Mouse (Mus musculus) stomach, embryonic 16.5 days (tissue): ENCODE data around the gene Mocs1. TPM values are rescaled to one million over a fixed set of nuclear protein-coding genes. Genes with fewer than 3 reads are reported as not detected.

Source experiments
- ATAC-seq: fragments of 200-750 bp; cut with Nextera tagmentation; 2 replicates; pipeline ENCODE4 v1.8.0; 2017; ENCODE audit warnings: moderate number of reproducible peaks, moderate TSS enrichment; ENCODE audit not compliant: insufficient read depth, low FRiP score
- H3K27ac ChIP-seq: fragments of 300-500 bp; sonication (generic); 2 replicates; pipeline ENCODE4 v1.5.1; 2014; ENCODE audit warnings: low read length
- H3K27me3 ChIP-seq: fragments of 300-500 bp; sonication (generic); 2 replicates; pipeline ENCODE4 v1.6.1; 2014; ENCODE audit warnings: low read length, control low read depth, mixed read lengths; ENCODE audit not compliant: control insufficient read depth, insufficient read depth
- H3K36me3 ChIP-seq: fragments of 300-500 bp; sonication (generic); 2 replicates; pipeline ENCODE4 v1.6.1; 2014; ENCODE audit warnings: low read length; ENCODE audit not compliant: control insufficient read depth, insufficient read depth
- H3K4me1 ChIP-seq: fragments of 300-500 bp; sonication (generic); 2 replicates; pipeline ENCODE4 v1.6.1; 2014; ENCODE audit warnings: low read length, control low read depth, mixed read lengths; ENCODE audit not compliant: control insufficient read depth, insufficient read depth
- H3K4me2 ChIP-seq: fragments of 300-500 bp; sonication (generic); 2 replicates; pipeline ENCODE4 v1.6.1; 2014; ENCODE audit warnings: low read depth, low read length, mixed read lengths
- H3K4me3 ChIP-seq: fragments of 300-500 bp; sonication (generic); replicated peaks from 2 replicates; pipeline ENCODE4 v1.5.1; 2014; ENCODE audit warnings: mild to moderate bottlenecking, low read length
- H3K9ac ChIP-seq: fragments of 300-500 bp; sonication (generic); 2 replicates; pipeline ENCODE4 v1.6.1; 2014; ENCODE audit warnings: low read length
- H3K9me3 ChIP-seq: fragments of 300-500 bp; sonication (generic); replicated peaks from 2 replicates; pipeline ENCODE4 v1.6.1; 2016; ENCODE audit warnings: low read length, control low read depth; ENCODE audit not compliant: control insufficient read depth
- WGBS: fragments of 180-500 bp; shearing (Covaris S2); extraction: QIAGEN DNeasy Blood & Tissue Kit; methylation state at CpG from one replicate; pipeline ENCODE4 v1.1.7; 2014; 5-methylcytosine and 5-hydroxymethylcytosine counted together
- polyA plus RNA-seq: library from polyadenylated mRNA; unstranded; fragments of >200 nt; fragmentation: Nextera tagmentation; extraction: Ambion mirVana; gene quantifications from 2 replicates; pipeline ENCODE4 v1.2.1, GENCODE M21; 2015

The Mocs1 gene
- 7.3 and 8.2 TPM in 2 replicates for polyA plus RNA-seq

DNA sequence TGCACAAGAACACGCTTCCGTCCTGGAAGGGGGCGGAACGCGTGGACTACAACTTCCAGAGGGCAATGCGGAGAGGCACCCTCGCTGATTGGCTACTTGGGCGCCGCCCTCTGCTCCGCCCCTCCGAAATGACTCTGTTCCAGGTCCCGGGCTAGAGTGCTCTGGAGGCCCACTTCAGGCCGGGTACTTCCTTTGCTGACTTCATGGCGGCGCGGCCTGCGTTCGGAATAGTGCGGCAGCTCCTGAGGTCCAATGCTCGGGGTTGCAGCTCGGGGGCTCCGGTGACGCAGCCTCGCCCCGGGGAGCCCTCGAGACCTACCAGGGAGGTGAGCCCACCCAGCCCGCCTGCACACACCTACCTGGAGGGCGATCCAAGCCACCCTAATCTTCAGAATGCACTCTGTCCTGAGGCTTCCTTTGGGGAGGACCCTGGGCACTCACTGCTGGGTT lies at the start of gene Mocs1:
TSS of gene Mocs1 (plus strand) at position 124 of the 450 bp plus-strand sequence.
- WGBS = under 1% methylated on average over 28 of the region's 28 CpGs
- peak; percentile 98 for ATAC-seq
- Histone ChIP-seq H3K4me3 (peak within 1 kb of the TSS; percentile 83), H3K9ac (peak within 1 kb of the TSS; percentile 95), H3K27me3 (no peaks in the 10 kb centered on the region), H3K4me1 (peaks cover 30% of the 10 kb centered on the region), H3K4me2 (peak within 1 kb of the TSS; percentile 92), H3K9me3 (no peaks in the 10 kb centered on the region), H3K27ac (peak within 1 kb of the TSS; percentile 79), H3K36me3 (0 out of 2 replicates have a peak, but pooled peaks cover under 1% of the 10 kb centered on the region)

DNA sequence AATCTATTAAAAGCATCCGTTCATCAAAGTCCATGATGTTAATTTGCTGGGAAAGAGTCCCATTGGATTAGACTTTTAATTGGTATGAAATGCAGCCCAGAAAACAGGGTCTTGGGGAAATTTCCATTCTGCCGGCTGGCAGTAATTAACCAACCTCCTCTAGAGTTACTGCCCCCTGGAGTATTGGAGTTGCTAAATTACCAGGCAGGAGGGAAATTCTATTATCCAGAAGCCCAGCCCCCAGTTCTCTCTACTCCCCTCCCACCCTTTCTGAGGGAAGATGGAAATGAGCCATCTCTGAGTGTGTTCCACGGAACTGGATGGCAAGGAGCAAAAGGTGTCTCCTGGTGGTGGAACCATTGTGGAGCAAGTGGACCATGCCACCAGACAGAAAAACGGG lies 48.5 kb upstream of the Mocs1 start:
- H3K4me1 ChIP-seq = no peaks in the 10 kb centered on the region
- H3K27ac ChIP-seq = no peak overlapping the region
- H3K36me3 ChIP-seq = no peaks in the 10 kb centered on the region
- no peak overlapping the region for H3K4me2 ChIP-seq
- no peaks in the 10 kb centered on the region for H3K27me3 ChIP-seq
- H3K9me3 ChIP-seq = no peaks in the 10 kb centered on the region
- no peak overlapping the region for H3K4me3 ChIP-seq
- WGBS = 88% methylated on average over 4 of the region's 4 CpGs
- H3K9ac ChIP-seq = no peak overlapping the region
- ATAC-seq = no peak

- Histone ChIP-seq H3K4me1 (no peaks in the 10 kb centered on the region), H3K9ac (no peak overlapping the region), H3K27ac (no peak overlapping the region), H3K36me3 (no peaks in the 10 kb centered on the region), H3K27me3 (no peaks in the 10 kb centered on the region), H3K4me3 (no peak overlapping the region), H3K9me3 (peaks cover 2% of the 10 kb centered on the region; the same call in 1 of the 2 replicates), H3K4me2 (no peak overlapping the region)
- WGBS = 28% methylated on average over 6 of the region's 6 CpGs
- no peak for ATAC-seq
Measured at GRCm38 (mm10) chr17:49384217-49384943, 43.8 kb upstream of the Mocs1 start.

DNA sequence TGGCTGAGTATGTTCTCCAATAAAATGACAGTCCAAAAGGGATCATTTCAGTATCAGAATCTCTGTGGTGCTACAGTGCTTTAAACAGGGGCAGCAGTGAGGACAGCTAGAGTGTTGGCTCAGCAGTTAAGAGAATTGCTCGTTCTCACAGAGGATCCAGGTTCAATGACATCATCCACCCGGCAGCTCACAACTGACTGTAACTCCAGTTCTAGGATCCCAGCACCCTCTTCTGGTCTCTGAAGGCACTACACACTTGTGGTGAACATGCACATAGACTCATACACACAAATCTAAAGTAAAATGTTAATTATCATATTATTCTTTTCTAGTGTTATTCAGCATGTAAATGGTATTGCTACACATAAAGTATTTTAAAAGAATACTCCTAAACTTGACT lies 40.4 kb upstream of the Mocs1 start:
- H3K4me1 ChIP-seq = no peaks in the 10 kb centered on the region
- no peak for ATAC-seq

GRCm38 (mm10) chr17:49392751-49393150 lies 35.4 kb upstream of the Mocs1 start:
- ATAC-seq = no peak

More for the DNA sequence above, 40.4 kb upstream of the Mocs1 start:
- Histone ChIP-seq H3K27me3 (no peaks in the 10 kb centered on the region), H3K9me3 (peaks cover 2% of the 10 kb centered on the region; the same call in 1 of the 2 replicates), H3K4me2 (no peak overlapping the region), H3K36me3 (no peaks in the 10 kb centered on the region), H3K27ac (no peak overlapping the region), H3K4me3 (no peak overlapping the region), H3K9ac (no peak overlapping the region)
- 87% methylated on average over 2 of the region's 2 CpGs for WGBS

DNA sequence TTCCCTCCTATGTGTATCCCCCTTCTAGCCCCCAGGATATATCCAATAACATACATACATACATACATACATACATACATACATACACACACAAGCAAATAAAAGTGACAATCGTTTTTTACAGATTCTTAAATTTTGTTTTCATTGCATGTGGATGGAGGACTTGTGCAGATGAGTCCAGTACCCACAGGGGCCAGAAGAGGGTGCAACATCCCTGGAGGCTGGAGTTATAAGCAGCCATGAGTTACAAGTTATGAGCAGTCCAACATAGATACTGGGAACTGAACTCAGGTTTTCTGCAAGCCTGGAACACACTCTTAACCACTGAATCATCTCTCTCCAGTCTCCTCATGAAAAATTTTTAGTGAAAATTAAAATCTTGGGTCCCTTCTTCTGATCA lies 33.3 kb upstream of the Mocs1 start:
- Histone ChIP-seq H3K4me2 (no peak overlapping the region), H3K27ac (no peak overlapping the region), H3K27me3 (no peaks in the 10 kb centered on the region), H3K4me3 (no peak overlapping the region), H3K9me3 (no peaks in the 10 kb centered on the region), H3K9ac (no peak overlapping the region), H3K4me1 (no peaks in the 10 kb centered on the region), H3K36me3 (no peaks in the 10 kb centered on the region)
- ATAC-seq = no peak
- WGBS = 68% methylated on average over 1 of the region's 1 CpGs

More at GRCm38 (mm10) chr17:49392751-49393150, 35.4 kb upstream of the Mocs1 start:
- no peak overlapping the region for H3K4me3 ChIP-seq
- no peak overlapping the region for H3K9ac ChIP-seq
- WGBS = 9% methylated on average over 1 of the region's 1 CpGs
- H3K9me3 ChIP-seq = peaks cover under 1% of the 10 kb centered on the region; the same call in 1 of the 2 replicates
- no peaks in the 10 kb centered on the region for H3K36me3 ChIP-seq
- H3K27ac ChIP-seq = no peak overlapping the region
- no peak overlapping the region for H3K4me2 ChIP-seq
- no peaks in the 10 kb centered on the region for H3K4me1 ChIP-seq
- no peaks in the 10 kb centered on the region for H3K27me3 ChIP-seq

DNA sequence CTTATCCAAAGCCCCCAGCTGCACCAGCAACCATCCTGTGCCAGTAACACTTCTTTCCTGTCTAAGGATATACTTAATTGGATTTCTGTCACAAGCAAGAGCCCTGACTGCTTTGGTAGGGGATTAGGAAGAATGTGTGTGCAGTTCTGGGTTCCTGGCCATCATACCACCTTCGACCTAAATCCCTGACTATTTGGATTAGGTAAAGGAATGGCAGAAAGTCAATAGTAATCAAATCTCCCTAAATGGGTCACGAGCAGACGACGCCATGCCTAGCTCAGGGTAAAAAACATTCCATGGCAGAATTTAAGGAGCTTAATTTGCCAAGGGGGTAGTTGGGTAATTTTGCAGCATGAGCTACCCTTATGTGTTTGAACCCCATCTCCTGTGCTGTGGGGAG lies 28.6 kb upstream of the Mocs1 start:
- no peak overlapping the region for H3K9ac ChIP-seq
- H3K9me3 ChIP-seq = no peaks in the 10 kb centered on the region
- H3K27me3 ChIP-seq = no peaks in the 10 kb centered on the region
- WGBS = 58% methylated on average over 4 of the region's 4 CpGs
- no peak overlapping the region for H3K27ac ChIP-seq
- no peak for ATAC-seq
- H3K36me3 ChIP-seq = no peaks in the 10 kb centered on the region
- H3K4me2 ChIP-seq = no peak overlapping the region
- H3K4me3 ChIP-seq = no peak overlapping the region
- no peaks in the 10 kb centered on the region for H3K4me1 ChIP-seq

DNA sequence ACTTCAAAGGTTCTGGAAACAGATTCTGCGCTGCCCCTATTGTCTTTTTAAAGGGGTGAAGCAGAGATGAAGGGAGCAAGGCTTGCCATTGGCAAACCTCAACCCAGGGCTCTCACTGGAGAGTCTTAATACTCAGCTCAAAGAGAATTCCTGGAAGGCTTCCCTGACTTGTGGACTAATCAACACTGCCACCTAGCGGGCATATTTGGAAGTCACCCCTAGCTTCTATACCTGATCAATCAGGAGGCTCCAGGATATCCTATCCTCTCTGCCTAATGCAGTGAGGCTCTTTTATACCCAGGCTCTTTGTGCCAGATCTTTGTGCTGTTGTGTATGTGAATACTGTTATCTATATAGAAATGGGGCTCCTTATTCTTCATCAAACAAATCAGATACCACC lies 28.0 kb upstream of the Mocs1 start:
- Histone ChIP-seq H3K4me1 (no peaks in the 10 kb centered on the region), H3K4me3 (no peak overlapping the region), H3K9ac (no peak overlapping the region), H3K4me2 (no peak overlapping the region), H3K36me3 (no peaks in the 10 kb centered on the region), H3K27ac (no peak overlapping the region), H3K9me3 (no peaks in the 10 kb centered on the region), H3K27me3 (no peaks in the 10 kb centered on the region)
- ATAC-seq = peak; percentile 40; the same call in 1 of the 2 replicates
- WGBS = 6% methylated on average over 2 of the region's 2 CpGs

DNA sequence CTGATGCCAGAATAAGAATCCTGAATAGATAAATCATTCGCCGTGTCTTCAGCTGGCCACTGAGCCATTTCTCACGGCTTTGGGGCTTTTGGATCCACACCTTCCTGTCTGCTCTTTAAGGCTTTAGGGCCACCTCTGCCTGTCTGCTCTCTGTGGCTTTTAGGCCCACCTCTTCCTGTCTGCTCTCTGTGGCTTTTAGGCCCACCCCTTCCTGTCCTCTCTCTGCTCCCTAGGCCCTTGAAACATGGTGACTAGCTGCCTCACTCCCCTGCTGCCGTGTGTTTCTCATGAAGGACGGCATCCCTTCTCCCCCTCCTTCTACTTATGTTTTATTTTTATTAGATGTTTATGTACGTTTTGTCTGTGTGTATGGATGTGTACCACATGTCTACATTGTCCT lies 25.0 kb upstream of the Mocs1 start:
- Histone ChIP-seq H3K4me1 (no peaks in the 10 kb centered on the region), H3K36me3 (no peaks in the 10 kb centered on the region), H3K27ac (no peak overlapping the region), H3K9me3 (no peaks in the 10 kb centered on the region), H3K4me2 (no peak overlapping the region), H3K4me3 (no peak overlapping the region), H3K27me3 (no peaks in the 10 kb centered on the region), H3K9ac (no peak overlapping the region)
- no peak for ATAC-seq
- 80% methylated on average over 6 of the region's 6 CpGs for WGBS
